Mouse (Mus musculus) stomach, postnatal 0 days (tissue): ENCODE results near the gene Azi2. TPM values are rescaled to one million over a fixed set of nuclear protein-coding genes. Genes with fewer than 3 reads are reported as not detected.
A peak's percentile ranks its signal among the peaks of the same experiment; 100 is the strongest.

Source experiments
- ATAC-seq: fragments of 200-750 bp; cut with Nextera tagmentation; 2 replicates; pipeline ENCODE4 v1.8.0; 2017; ENCODE audit not compliant: low FRiP score, low TSS enrichment
- DNase-seq: peaks from one replicate; pipeline ENCODE4 v3.0.0-alpha.2; 2016; ENCODE audit warnings: low spot score
- H3K27ac ChIP-seq: fragments of 300-500 bp; sonication (generic); replicated peaks from 2 replicates; pipeline ENCODE4 v1.5.1; 2014; ENCODE audit warnings: mild to moderate bottlenecking, control low read depth
- H3K27me3 ChIP-seq: fragments of 300-500 bp; sonication (generic); 2 replicates; pipeline ENCODE4 v1.6.1; 2014; ENCODE audit warnings: low read length; ENCODE audit not compliant: control insufficient read depth, insufficient read depth
- H3K36me3 ChIP-seq: fragments of 300-500 bp; sonication (generic); 2 replicates; pipeline ENCODE4 v1.6.1; 2014; ENCODE audit warnings: low read length, mixed read lengths; ENCODE audit not compliant: control insufficient read depth, insufficient read depth
- H3K4me1 ChIP-seq: fragments of 300-500 bp; sonication (generic); replicated peaks from 2 replicates; pipeline ENCODE4 v1.6.1; 2014; ENCODE audit warnings: antibody characterized with exemption; ENCODE audit not compliant: control insufficient read depth, insufficient read depth
- H3K4me2 ChIP-seq: fragments of 300-500 bp; sonication (generic); replicated peaks from 2 replicates; pipeline ENCODE4 v1.6.1; 2014; ENCODE audit warnings: low read depth, mild to moderate bottlenecking, control low read depth, moderate library complexity
- H3K4me3 ChIP-seq: fragments of 300-500 bp; sonication (generic); 2 replicates; pipeline ENCODE4 v1.5.1; 2014; ENCODE audit warnings: low read depth, low read length, control low read depth
- H3K9ac ChIP-seq: fragments of 300-500 bp; sonication (generic); 2 replicates; pipeline ENCODE4 v1.6.1; 2014; ENCODE audit warnings: mild to moderate bottlenecking, low read length, control low read depth, mixed read lengths
- H3K9me3 ChIP-seq: fragments of 300-500 bp; sonication (generic); 2 replicates; pipeline ENCODE4 v1.6.1; 2016; ENCODE audit warnings: low read length; ENCODE audit not compliant: control insufficient read depth
- CTCF ChIP-seq: IDR thresholded peaks from 2 replicates; pipeline ENCODE4 v1.5.1; 2016; ENCODE audit warnings: antibody characterized with exemption, low read depth, mild to moderate bottlenecking, moderate library complexity
- EP300 ChIP-seq: optimal IDR thresholded peaks from 2 replicates; pipeline ENCODE3; 2016; ENCODE audit warnings: antibody characterized with exemption
- WGBS: fragments of 180-500 bp; shearing (Covaris S2); extraction: QIAGEN DNeasy Blood & Tissue Kit; methylation state at CpG from one replicate; pipeline ENCODE4 v1.1.7; 2014; 5-methylcytosine and 5-hydroxymethylcytosine counted together
- microRNA-seq: library from miRNA; unstranded; fragments of <30 nt; microRNA quantifications from one replicate; pipeline ENCODE4, GENCODE M21; 2016
- polyA plus RNA-seq: library from polyadenylated mRNA; unstranded; fragments of >200 nt; fragmentation: Nextera tagmentation; extraction: Ambion mirVana; gene quantifications from 2 replicates; pipeline ENCODE4 v1.2.1, GENCODE M21; 2015

The Azi2 gene
- polyA plus RNA-seq, 1 experiment from 2014 or later = 48.3 TPM

DNA sequence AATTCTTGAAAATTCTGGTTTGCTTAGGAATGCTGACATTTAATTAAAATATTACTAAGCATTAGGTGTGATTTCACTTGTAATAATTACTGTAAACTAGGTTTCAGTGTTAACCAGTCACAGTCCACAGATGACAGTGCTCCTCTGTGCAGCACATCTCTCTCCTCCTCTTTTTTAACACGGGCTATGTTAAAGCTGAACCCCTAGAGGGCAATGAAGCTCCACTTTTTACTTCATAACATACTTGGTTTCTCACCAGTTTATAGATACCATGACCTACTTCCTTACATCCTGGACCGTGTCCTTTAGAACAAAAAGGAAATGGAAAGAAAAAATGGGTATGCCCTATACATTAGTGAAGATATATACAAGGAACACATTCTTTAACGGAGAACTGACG, 59.1 kb downstream of the Azi2 start:
- DNase-seq = no peak
- WGBS = 28% methylated on average over 4 of the region's 4 CpGs

DNA sequence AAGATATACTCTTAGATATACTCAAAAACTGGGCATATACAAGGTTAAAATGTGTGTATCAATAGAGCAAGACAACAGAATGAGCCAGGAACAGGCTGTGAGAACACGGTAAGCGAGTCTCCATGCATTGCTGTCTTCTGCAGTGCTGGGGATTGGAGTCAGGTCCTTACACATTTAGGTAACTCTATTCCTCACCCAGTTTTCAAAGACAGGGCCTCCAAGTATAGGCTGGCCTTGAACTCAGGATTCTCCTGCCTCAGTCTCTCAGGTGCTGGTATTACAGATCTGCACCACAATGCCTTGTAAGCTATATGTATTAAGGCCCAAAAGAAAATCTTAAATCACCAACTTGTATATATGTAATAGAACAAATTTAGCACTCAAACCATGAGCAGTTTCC, 60.2 kb downstream of the Azi2 start:
- TF ChIP-seq CTCF = no peak
- no peak for TF ChIP-seq EP300
- WGBS = 100% methylated on average over 2 of the region's 2 CpGs
- Histone ChIP-seq H3K4me2 (no peak overlapping the region), H3K36me3 (no peaks in the 10 kb centered on the region), H3K9ac (no peak overlapping the region), H3K9me3 (no peaks in the 10 kb centered on the region), H3K27ac (no peak overlapping the region), H3K4me1 (no peaks in the 10 kb centered on the region), H3K27me3 (no peaks in the 10 kb centered on the region), H3K4me3 (no peak overlapping the region)
- no peak for DNase-seq
- ATAC-seq = no peak

More for the DNA sequence above, 59.1 kb downstream of the Azi2 start:
- ATAC-seq = peak; percentile 71
- TF ChIP-seq CTCF (peak; percentile 75), EP300 (no peak)
- Histone ChIP-seq H3K27ac (no peak overlapping the region), H3K36me3 (no peaks in the 10 kb centered on the region), H3K27me3 (no peaks in the 10 kb centered on the region), H3K4me3 (no peak overlapping the region), H3K9ac (no peak overlapping the region), H3K9me3 (no peaks in the 10 kb centered on the region), H3K4me2 (no peak overlapping the region), H3K4me1 (no peaks in the 10 kb centered on the region)

DNA sequence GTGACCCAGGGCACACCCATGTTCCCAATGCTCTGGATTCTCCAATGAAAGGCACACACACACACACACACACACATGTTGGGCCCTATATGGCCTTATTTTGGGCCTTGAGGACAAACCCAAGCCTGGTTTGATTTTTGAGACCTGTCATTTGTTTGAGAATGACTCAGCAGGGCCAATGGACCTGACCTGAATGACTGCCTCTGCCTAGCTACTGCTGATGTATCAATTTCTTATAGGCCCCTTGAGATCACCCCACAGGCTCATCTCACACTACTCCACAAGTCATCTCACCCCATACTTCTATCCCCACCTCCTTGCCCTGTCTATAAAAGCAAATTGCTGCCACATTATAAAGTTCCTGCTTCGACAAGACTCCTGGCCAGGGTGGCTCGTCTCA, 61.5 kb downstream of the Azi2 start:
- no peak overlapping the region for H3K4me2 ChIP-seq
- TF ChIP-seq CTCF (no peak), EP300 (no peak)
- WGBS = 88% methylated on average over 2 of the region's 2 CpGs
- no peak overlapping the region for H3K9ac ChIP-seq
- DNase-seq (no peak), ATAC-seq (0 out of 2 replicates have a peak, but pooled peaks have one; percentile 26)
- H3K36me3 ChIP-seq = no peaks in the 10 kb centered on the region
- H3K4me3 ChIP-seq = no peak overlapping the region
- no peaks in the 10 kb centered on the region for H3K4me1 ChIP-seq
- H3K9me3 ChIP-seq = no peaks in the 10 kb centered on the region
- no peak overlapping the region for H3K27ac ChIP-seq
- H3K27me3 ChIP-seq = no peaks in the 10 kb centered on the region

DNA sequence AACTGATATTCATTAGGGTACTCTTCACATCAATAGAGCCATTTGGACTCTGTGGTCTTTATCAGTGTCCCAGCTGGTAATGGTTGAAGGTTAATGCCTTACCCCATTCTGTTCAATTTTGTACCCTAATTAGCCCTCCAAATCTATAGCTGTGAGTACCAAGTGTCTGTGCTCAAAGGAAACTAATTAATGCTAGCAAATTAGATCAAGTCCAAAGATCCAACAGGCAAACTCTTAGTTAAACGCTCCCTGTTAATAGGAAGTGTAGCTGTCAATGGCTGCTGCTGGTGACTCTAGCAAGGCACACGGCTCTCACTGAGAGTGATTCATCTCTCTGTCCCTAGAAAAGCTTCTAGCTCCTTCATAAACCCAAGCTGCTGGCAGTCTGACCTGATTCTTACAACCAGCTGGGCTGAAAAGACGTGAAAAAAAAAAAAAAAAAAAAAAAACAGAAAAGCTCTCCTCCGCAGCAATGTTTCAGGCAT, 68.3 kb downstream of the Azi2 start:
- ATAC-seq (no peak), DNase-seq (no peak)
- no peak overlapping the region for H3K9ac ChIP-seq
- H3K4me1 ChIP-seq = no peaks in the 10 kb centered on the region
- no peaks in the 10 kb centered on the region for H3K36me3 ChIP-seq
- no peak overlapping the region for H3K4me2 ChIP-seq
- TF ChIP-seq CTCF (no peak), EP300 (no peak)
- no peaks in the 10 kb centered on the region for H3K9me3 ChIP-seq
- 61% methylated on average over 4 of the region's 4 CpGs for WGBS
- H3K27ac ChIP-seq = no peak overlapping the region
- no peaks in the 10 kb centered on the region for H3K27me3 ChIP-seq
- no peak overlapping the region for H3K4me3 ChIP-seq

DNA sequence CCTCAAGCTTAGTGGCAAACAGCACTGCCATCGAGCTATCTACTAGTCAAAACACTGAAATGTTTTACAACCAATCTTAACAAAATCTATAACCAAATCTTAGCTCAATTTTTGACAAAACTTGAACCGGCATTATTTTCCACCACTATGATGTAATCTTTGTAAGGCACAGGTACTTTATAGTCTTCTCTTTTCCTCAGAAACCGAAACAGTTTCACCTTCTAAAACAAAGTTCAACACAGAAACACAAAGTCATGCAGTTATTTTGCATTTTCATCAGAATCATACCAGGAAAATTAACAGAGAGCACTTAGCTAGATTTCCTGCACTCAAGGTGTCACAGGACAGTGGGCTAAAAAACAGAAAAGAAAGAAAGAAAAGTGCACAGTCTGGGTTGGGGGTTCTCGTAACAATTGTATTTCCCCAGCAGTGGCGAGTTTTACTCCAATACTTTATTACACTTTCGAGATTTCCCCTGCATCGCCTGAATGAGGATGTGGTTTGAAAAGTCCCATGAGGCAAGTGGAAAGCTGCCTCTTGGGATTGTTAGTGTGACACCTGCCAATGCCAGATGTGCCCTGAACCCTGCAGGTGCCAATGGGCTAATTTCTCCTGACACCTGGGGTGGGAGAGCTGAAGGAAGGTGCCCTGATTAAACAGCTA, 69.5 kb downstream of the Azi2 start:
- Histone ChIP-seq H3K9me3 (no peaks in the 10 kb centered on the region), H3K4me1 (no peaks in the 10 kb centered on the region), H3K4me3 (no peak overlapping the region), H3K4me2 (no peak overlapping the region), H3K9ac (no peak overlapping the region), H3K27ac (no peak overlapping the region), H3K36me3 (no peaks in the 10 kb centered on the region), H3K27me3 (no peaks in the 10 kb centered on the region)
- TF ChIP-seq EP300 (no peak), CTCF (no peak)
- 85% methylated on average over 7 of the region's 7 CpGs for WGBS
- no peak for DNase-seq
- no peak for ATAC-seq

DNA sequence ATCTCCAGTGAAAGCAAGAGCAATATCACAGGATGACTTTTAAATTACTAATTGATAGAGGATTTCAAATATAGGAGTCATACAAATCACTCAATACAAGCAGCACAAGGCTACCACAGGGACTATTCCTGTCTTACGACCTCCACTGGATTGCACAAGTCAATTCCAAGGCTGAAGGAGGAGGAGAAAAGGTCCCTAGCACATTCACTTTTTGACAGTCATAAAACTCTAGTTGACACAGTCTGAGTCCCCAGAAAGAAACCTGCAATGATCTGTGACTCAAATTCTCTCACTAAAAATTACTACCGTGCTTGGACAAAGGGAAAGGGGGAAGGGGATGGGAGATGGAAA, 70.0 kb downstream of the Azi2 start:
- ATAC-seq (no peak), DNase-seq (no peak)
- Histone ChIP-seq H3K4me1 (no peaks in the 10 kb centered on the region), H3K36me3 (no peaks in the 10 kb centered on the region), H3K4me3 (no peak overlapping the region), H3K4me2 (no peak overlapping the region), H3K27me3 (no peaks in the 10 kb centered on the region), H3K9ac (no peak overlapping the region), H3K27ac (no peak overlapping the region), H3K9me3 (no peaks in the 10 kb centered on the region)
- no peak for TF ChIP-seq CTCF
- TF ChIP-seq EP300 = no peak
- WGBS = 60% methylated on average over 2 of the region's 2 CpGs

Small RNA genes within 50 kb of the gene (microRNA-seq; reads per million reads assigned to microRNA genes)
- not detected for gene Gm22008

Other genes with a start within 250 kb of the Azi2 start
- 73.7 and 74.2 TPM in 2 replicates for gene Cmc1, start 109.7 kb downstream of the Azi2 start, polyA plus RNA-seq